In the genomic region with DNA sequence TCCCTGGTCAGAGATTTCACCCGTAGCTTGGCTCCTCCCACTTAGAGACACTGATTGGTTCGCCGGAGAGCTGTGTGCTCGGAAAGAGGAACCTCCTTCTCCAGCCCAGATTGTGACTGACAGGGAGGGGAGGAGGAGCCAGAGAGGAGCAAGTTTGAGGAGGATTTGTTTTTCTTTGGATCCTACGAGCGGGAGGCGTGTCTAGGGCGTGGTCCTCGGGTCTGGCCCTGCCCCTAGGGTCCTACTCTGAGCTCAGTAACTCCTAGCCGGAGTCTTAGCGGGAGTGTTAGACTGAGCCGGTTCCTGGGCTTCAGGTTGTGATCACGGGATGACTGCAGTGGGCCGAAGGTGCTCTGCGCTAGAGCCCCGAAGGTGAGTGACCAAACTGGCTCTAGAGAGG, we compare ENCODE assay signal across 8 mouse cellular contexts. TPM values are rescaled to one million over a fixed set of nuclear protein-coding genes. Genes with fewer than 3 reads are reported as not detected.
DNase-seq lines count a peak whose midpoint lies in the region; ATAC-seq lines count a peak whose summit lies in the region.

No protein-coding gene starts in this region.

- intact Hi-C loops in gastrocnemius, postnatal 36 days (cut with DNase I) = no loop called here
- intact Hi-C loops in left cerebral cortex, postnatal 36 days (cut with DNase I) = no loop called here

- DNase-seq in adrenal gland, adult 18-20 months (ENCODE audit: low spot score in 2 of 2) = peak; percentile 79 to 83
- DNase-seq in embryo, embryonic 11.5 days (ENCODE audit: low read depth, low spot score) = peak; percentile 92
- peak; percentile 91 to 93 for DNase-seq in gastrocnemius, postnatal 36 days
- DNase-seq in left cerebral cortex, postnatal 36 days (ENCODE audit: low spot score in 2 of 2) = peak; percentile 72 to 76
- DNase-seq in midbrain, embryonic 11.5 days (ENCODE audit: low spot score, missing footprints) = peak; percentile 98
- peak; percentile 93 for DNase-seq in skeletal muscle tissue, adult 2 months (ENCODE audit: low read depth, low spot score)

- no peaks in the 10 kb centered on the region for H3K36me3 ChIP-seq in intestine, embryonic 16.5 days (ENCODE audit: control insufficient read depth, insufficient read depth, low read length)
- no peaks in the 10 kb centered on the region for H3K36me3 ChIP-seq in midbrain, embryonic 11.5 days (ENCODE audit: control insufficient read depth, insufficient read depth, low read length)

- H3K9ac ChIP-seq in intestine, embryonic 16.5 days (ENCODE audit: low read depth, low read length) = peak overlapping the region; percentile 62
- H3K9ac ChIP-seq in midbrain, embryonic 11.5 days (ENCODE audit: low read length) = no peak overlapping the region

- no peak overlapping the region; the same call in 1 of the 2 replicates for H3K27ac ChIP-seq in intestine, embryonic 16.5 days (ENCODE audit: low read length)
- H3K27ac ChIP-seq in midbrain, embryonic 11.5 days (ENCODE audit: low read depth, low read length) = no peak overlapping the region

- no peaks in the 10 kb centered on the region for H3K9me3 ChIP-seq in intestine, embryonic 16.5 days (ENCODE audit: control insufficient read depth, low read length)
- no peaks in the 10 kb centered on the region for H3K9me3 ChIP-seq in midbrain, embryonic 11.5 days (ENCODE audit: control insufficient read depth, low read length)

- H3K4me1 ChIP-seq in intestine, embryonic 16.5 days (ENCODE audit: control insufficient read depth, insufficient read depth, low read length) = peaks cover 27% of the 10 kb centered on the region
- H3K4me1 ChIP-seq in midbrain, embryonic 11.5 days (ENCODE audit: control insufficient read depth, insufficient read depth, low read length) = 0 out of 2 replicates have a peak, but pooled peaks cover 2% of the 10 kb centered on the region

- H3K27me3 ChIP-seq in intestine, embryonic 16.5 days (replicated peaks; ENCODE audit: control insufficient read depth, insufficient read depth, low read length) = no peaks in the 10 kb centered on the region
- no peaks in the 10 kb centered on the region for H3K27me3 ChIP-seq in midbrain, embryonic 11.5 days (ENCODE audit: control insufficient read depth, insufficient read depth, low read length)

- WGBS in intestine, embryonic 16.5 days = 0% methylated on average over 16 of the region's 16 CpGs
- under 1% methylated on average over 16 of the region's 16 CpGs for WGBS in midbrain, embryonic 11.5 days

- peak overlapping the region; percentile 52 for H3K4me2 ChIP-seq in intestine, embryonic 16.5 days (ENCODE audit: low read depth, low read length)
- peak overlapping the region; percentile 28; the same call in 1 of the 2 replicates for H3K4me2 ChIP-seq in midbrain, embryonic 11.5 days

- H3K4me3 ChIP-seq in intestine, embryonic 16.5 days (ENCODE audit: low read length) = peak overlapping the region; percentile 44
- peak overlapping the region; percentile 6; the same call in 1 of the 2 replicates for H3K4me3 ChIP-seq in midbrain, embryonic 11.5 days (ENCODE audit: low read depth, low read length)

- ATAC-seq in intestine, embryonic 16.5 days = peak; percentile 97
- peak; percentile 97 for ATAC-seq in midbrain, embryonic 11.5 days (ENCODE audit: low FRiP score)
- no peak for ATAC-seq in inflammation-experienced regulatory T-cells, adult 6 months

RNA-seq across cellular contexts. Expression of a gene that starts 6.6 kb away (rescaled TPM):
- total RNA-seq in adrenal gland, adult 18-20 months (2021) = 10 to 100 TPM; 11.6 to 14.9 TPM
- total RNA-seq in gastrocnemius, postnatal 36 days (2021) = 1 to 10 TPM; 6.4 to 7.0 TPM
- polyA plus RNA-seq in intestine, embryonic 16.5 days (2015; fragmentation: Nextera tagmentation; extraction: Ambion mirVana) = 26.1 and 26.5 TPM in 2 replicates
- total RNA-seq in left cerebral cortex, postnatal 36 days (2021) = 10 to 100 TPM; 33.3 to 45.8 TPM
- 23.4 and 25.5 TPM in 2 replicates for polyA plus RNA-seq in midbrain, embryonic 11.5 days (2014; fragmentation: Nextera tagmentation; extraction: Ambion mirVana)
- polyA plus RNA-seq in inflammation-experienced regulatory T-cells, adult 6 months (2017; shearing (Covaris generic)) = 10 to 100 TPM; 56.2 to 83.0 (median 61.4) TPM

RNA-seq across cellular contexts. Expression of a gene that starts 13.4 kb away (rescaled TPM):
- not detected for total RNA-seq in adrenal gland, adult 18-20 months (2021)
- total RNA-seq in gastrocnemius, postnatal 36 days (2021) = not detected
- polyA plus RNA-seq in intestine, embryonic 16.5 days (2015; fragmentation: Nextera tagmentation; extraction: Ambion mirVana) = 0.26 TPM in 1 of 2 replicates, not detected in the other
- 1 to 10 TPM; 2.5 to 3.2 TPM for total RNA-seq in left cerebral cortex, postnatal 36 days (2021)
- polyA plus RNA-seq in midbrain, embryonic 11.5 days (2014; fragmentation: Nextera tagmentation; extraction: Ambion mirVana) = 2.0 and 3.0 TPM in 2 replicates
- polyA plus RNA-seq in inflammation-experienced regulatory T-cells, adult 6 months (2017; shearing (Covaris generic)) = 1 to 10 TPM in 2 of 3 experiments, not detected in 1; 1.2 to 1.3 TPM

RNA-seq across cellular contexts. Expression of a gene that starts 14.6 kb away (rescaled TPM):
- 10 to 100 TPM; 73.2 to 87.4 TPM for total RNA-seq in adrenal gland, adult 18-20 months (2021)
- 10 to 100 TPM; 18.1 to 21.0 TPM for total RNA-seq in gastrocnemius, postnatal 36 days (2021)
- polyA plus RNA-seq in intestine, embryonic 16.5 days (2015; fragmentation: Nextera tagmentation; extraction: Ambion mirVana) = 83.4 and 86.0 TPM in 2 replicates
- total RNA-seq in left cerebral cortex, postnatal 36 days (2021) = 100 to 1,000 TPM; 105 to 117 TPM
- polyA plus RNA-seq in midbrain, embryonic 11.5 days (2014; fragmentation: Nextera tagmentation; extraction: Ambion mirVana) = 72.8 and 82.6 TPM in 2 replicates
- polyA plus RNA-seq in inflammation-experienced regulatory T-cells, adult 6 months (2017; shearing (Covaris generic)) = 10 to 100 TPM; 21.2 to 31.2 (median 30.4) TPM

RNA-seq across cellular contexts. Expression of a gene that starts 23.5 kb away (rescaled TPM):
- total RNA-seq in adrenal gland, adult 18-20 months (2021) = 10 to 100 TPM in 1 of 2 experiments, 1 to 10 TPM in 1; 8.2 to 10.3 TPM
- total RNA-seq in gastrocnemius, postnatal 36 days (2021) = 1 to 10 TPM; 4.4 to 4.5 TPM
- 29.8 and 32.0 TPM in 2 replicates for polyA plus RNA-seq in intestine, embryonic 16.5 days (2015; fragmentation: Nextera tagmentation; extraction: Ambion mirVana)
- total RNA-seq in left cerebral cortex, postnatal 36 days (2021) = 10 to 100 TPM in 1 of 2 experiments, 1 to 10 TPM in 1; 6.0 to 10.5 TPM
- 10.3 and 13.9 TPM in 2 replicates for polyA plus RNA-seq in midbrain, embryonic 11.5 days (2014; fragmentation: Nextera tagmentation; extraction: Ambion mirVana)
- polyA plus RNA-seq in inflammation-experienced regulatory T-cells, adult 6 months (2017; shearing (Covaris generic)) = 1 to 10 TPM; 3.2 to 7.2 (median 5.8) TPM

RNA-seq across cellular contexts. Expression of a gene that starts 29.6 kb away (rescaled TPM):
- 10 to 100 TPM; 18.2 to 22.3 TPM for total RNA-seq in adrenal gland, adult 18-20 months (2021)
- 1 to 10 TPM; 3.9 to 5.1 TPM for total RNA-seq in gastrocnemius, postnatal 36 days (2021)
- 73.1 and 74.0 TPM in 2 replicates for polyA plus RNA-seq in intestine, embryonic 16.5 days (2015; fragmentation: Nextera tagmentation; extraction: Ambion mirVana)
- total RNA-seq in left cerebral cortex, postnatal 36 days (2021) = 10 to 100 TPM; 27.8 to 29.9 TPM
- 47.7 and 51.4 TPM in 2 replicates for polyA plus RNA-seq in midbrain, embryonic 11.5 days (2014; fragmentation: Nextera tagmentation; extraction: Ambion mirVana)
- polyA plus RNA-seq in inflammation-experienced regulatory T-cells, adult 6 months (2017; shearing (Covaris generic)) = 10 to 100 TPM; 56.4 to 69.0 (median 67.4) TPM
